Mouse (Mus musculus) small intestine, adult 2 months (tissue): ENCODE measurements at regions not wholly inside any gene's neighbourhood (a gene's known extent, or its start where the extent isn't known, plus 50 kb on each side); places are given as distances from the start of the nearest gene placed in this dataset.

Experiments used
- H3K27ac ChIP-seq: fragments of 200-500 bp; 2 replicates; pipeline ENCODE4 v1.5.1; 2012; ENCODE audit warnings: low read depth, low read length, control low read depth, inconsistent platforms; ENCODE audit not compliant: insufficient read depth
- H3K27me3 ChIP-seq: fragments of 200-500 bp; 2 replicates; pipeline ENCODE4 v1.6.1; 2012; ENCODE audit warnings: mild to moderate bottlenecking, moderate library complexity, low read length, inconsistent platforms; ENCODE audit not compliant: control insufficient read depth, insufficient read depth
- H3K36me3 ChIP-seq: fragments of 200-500 bp; 2 replicates; pipeline ENCODE4 v1.6.1; 2012; ENCODE audit warnings: mild to moderate bottlenecking, low read length, control low read depth, inconsistent platforms; ENCODE audit not compliant: control insufficient read depth, insufficient read depth
- H3K4me1 ChIP-seq: fragments of 200-500 bp; 2 replicates; pipeline ENCODE4 v1.6.1; 2012; ENCODE audit warnings: low read length, inconsistent platforms, mixed read lengths; ENCODE audit not compliant: control insufficient read depth, insufficient read depth, insufficient read length
- H3K4me3 ChIP-seq: fragments of 200-500 bp; 2 replicates; pipeline ENCODE4 v1.5.1; 2012; ENCODE audit warnings: low read depth, mild to moderate bottlenecking, control low read depth, inconsistent platforms, low read length, moderate library complexity
- CTCF ChIP-seq: fragments of 200-500 bp; IDR thresholded peaks from 2 replicates; pipeline ENCODE4 v1.5.1; 2012; ENCODE audit warnings: low read depth, mild to moderate bottlenecking, control low read depth, inconsistent platforms, low read length, moderate library complexity, mixed read lengths; ENCODE audit not compliant: insufficient replicate concordance, insufficient read length; ENCODE audit errors: extremely low read depth
- POLR2A ChIP-seq: fragments of 200-500 bp; IDR thresholded peaks from 2 replicates; pipeline ENCODE4 v1.6.1; 2012; ENCODE audit warnings: low read depth, mild to moderate bottlenecking, control low read depth, inconsistent platforms, low read length, moderate library complexity
- WGBS: fragments of 180-500 bp; shearing (Covaris S2); methylation state at CpG from one replicate; pipeline ENCODE4 v1.1.7; 2018; 5-methylcytosine and 5-hydroxymethylcytosine counted together

GRCm38 (mm10) chr6:49764746-49765145 is 57.8 kb upstream of the Npy start:
- Histone ChIP-seq H3K4me3 (no peak overlapping the region), H3K27me3 (no peaks in the 10 kb centered on the region), H3K36me3 (no peaks in the 10 kb centered on the region), H3K4me1 (no peaks in the 10 kb centered on the region), H3K27ac (no peak overlapping the region)
- TF ChIP-seq CTCF (no peak), POLR2A (no peak)
- 74% methylated on average over 4 of the region's 4 CpGs for WGBS

GRCm38 (mm10) chr6:49769904-49770720 is 52.4 kb upstream of the Npy start:
- Histone ChIP-seq H3K27ac (no peak overlapping the region), H3K4me1 (no peaks in the 10 kb centered on the region), H3K36me3 (no peaks in the 10 kb centered on the region), H3K27me3 (no peaks in the 10 kb centered on the region), H3K4me3 (no peak overlapping the region)
- TF ChIP-seq CTCF, result no peak
- TF ChIP-seq POLR2A, result no peak
- WGBS, result 86% methylated on average over 11 of the region's 11 CpGs
